In genomic region chr11:118400566-118400936, GRCm38 (mm10) we compare ENCODE assay signal across 1 mouse cellular context.
TF ChIP-seq lines count a peak whose summit lies in the region.

No protein-coding gene starts in this region.

TF ChIP-seq in MEL, 35 proteins besides CTCF, POLR2A, EP300 and RAD21:
- TF ChIP-seq ELF1 (IDR thresholded peaks at IDR 0.05; ENCODE audit: low read depth, low read length) (peak; percentile 49; the same call in 1 of the 2 replicates), KAT2A (conservative IDR thresholded peaks at IDR 0.05; ENCODE audit: low read depth, low read length) (no peak), POLR2AphosphoS5 (IDR thresholded peaks at IDR 0.05; ENCODE audit: borderline replicate concordance, low read depth, low read length) (no peak), NELFE (IDR thresholded peaks at IDR 0.05; ENCODE audit: low read depth, low read length) (no peak), SIN3A (IDR thresholded peaks at IDR 0.05; ENCODE audit: low read length) (no peak), BHLHE40 (IDR thresholded peaks at IDR 0.05; ENCODE audit: borderline replicate concordance, low read depth, low read length) (no peak), HCFC1 (IDR thresholded peaks at IDR 0.05; ENCODE audit: low read depth, low read length) (no peak), TAL1 (IDR thresholded peaks at IDR 0.05; ENCODE audit: low read length) (peak; percentile 88), GABPA (IDR thresholded peaks at IDR 0.05; ENCODE audit: low read depth, low read length) (no peak), GATA1 (IDR thresholded peaks at IDR 0.05; ENCODE audit: low read depth, low read length) (peak; percentile 58), ZKSCAN1 (IDR thresholded peaks at IDR 0.05; ENCODE audit: low read depth, low read length) (no peak), NRF1 (IDR thresholded peaks at IDR 0.05; ENCODE audit: insufficient read depth, low read depth, low read length, poor library complexity, severe bottlenecking) (no peak), RCOR1 (IDR thresholded peaks at IDR 0.05; ENCODE audit: low read depth, low read length) (peak; percentile 53; the same call in 1 of the 2 replicates), TBP (IDR thresholded peaks at IDR 0.05; ENCODE audit: low read depth, low read length) (no peak), TCF12 (IDR thresholded peaks at IDR 0.05; ENCODE audit: low read depth, low read length) (peak; percentile 79)
